Mouse (Mus musculus) frontal cortex, postnatal 10 days (tissue): ENCODE results near the gene Cttnbp2nl.

Experiments used
- DNase-seq, 2 experiments: peaks; one replicate each; pipeline ENCODE4 v3.0.0; 2022; ENCODE audit warnings: low spot score in 2 of 2, mixed read lengths in 1 of 2

Gene Cttnbp2nl

DNA sequence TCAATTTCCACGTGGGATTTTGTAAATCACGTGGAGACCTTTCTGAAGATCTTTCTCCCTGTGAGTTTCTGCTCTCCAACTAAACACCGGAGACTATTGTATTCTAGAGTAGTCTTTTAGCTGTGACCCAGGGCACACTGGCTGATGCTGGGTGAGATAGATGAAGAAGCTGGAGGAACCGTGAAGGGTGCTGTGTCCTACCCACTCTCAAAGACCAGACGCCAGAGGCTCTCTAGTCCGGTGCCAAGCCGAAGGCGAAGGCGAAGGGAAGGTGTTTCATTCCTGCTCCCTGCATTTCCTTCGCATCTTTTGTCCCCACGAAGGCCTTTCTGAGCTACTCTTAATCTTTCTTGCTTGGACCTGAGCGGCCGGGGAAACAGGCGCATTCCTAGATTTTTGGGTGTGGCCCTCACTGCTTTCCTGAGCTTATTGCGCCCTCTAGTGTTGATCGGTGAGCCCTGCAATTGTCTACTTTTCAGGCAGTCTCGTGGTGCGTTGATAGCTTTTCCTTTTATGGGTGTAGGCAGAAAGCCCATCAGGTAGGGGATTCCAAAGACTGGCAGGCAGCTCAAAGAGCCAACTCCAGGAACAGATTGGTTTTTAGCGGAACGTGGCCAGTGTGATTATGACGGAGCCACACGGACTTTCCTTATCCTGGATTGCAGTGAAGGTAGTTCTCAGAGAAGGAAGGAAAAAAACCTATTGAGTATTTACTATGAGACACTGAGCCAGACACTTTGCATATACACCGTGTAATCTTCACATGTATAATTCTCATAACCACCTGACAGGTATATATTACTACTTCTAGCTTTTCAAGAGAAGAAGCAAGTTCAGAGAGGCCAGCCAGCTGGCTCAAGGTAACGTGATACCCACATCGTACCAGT is 5.9 kb upstream of the Cttnbp2nl start:
- peak; percentile 69 to 85 for DNase-seq

DNA sequence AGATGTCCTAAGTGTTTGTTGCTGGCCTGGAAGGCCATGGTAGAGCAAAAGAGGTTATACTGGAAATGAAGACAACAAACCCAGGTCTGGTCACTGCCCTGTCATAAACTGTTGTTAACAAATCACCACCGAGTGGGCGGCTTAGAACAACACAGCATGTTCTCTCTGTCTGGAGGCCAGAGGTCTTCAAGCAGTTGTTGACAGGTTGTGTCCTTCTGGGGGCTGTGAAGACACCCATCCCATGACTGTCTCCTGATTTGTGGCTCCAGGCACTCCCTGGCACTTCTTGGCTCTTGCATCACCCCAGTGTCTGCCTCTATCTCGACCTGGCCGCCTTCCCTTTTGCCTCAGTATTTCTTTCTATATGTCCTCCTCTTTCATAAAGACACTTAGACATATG is 2.7 kb upstream of the Cttnbp2nl start:
- DNase-seq: no peak

DNA sequence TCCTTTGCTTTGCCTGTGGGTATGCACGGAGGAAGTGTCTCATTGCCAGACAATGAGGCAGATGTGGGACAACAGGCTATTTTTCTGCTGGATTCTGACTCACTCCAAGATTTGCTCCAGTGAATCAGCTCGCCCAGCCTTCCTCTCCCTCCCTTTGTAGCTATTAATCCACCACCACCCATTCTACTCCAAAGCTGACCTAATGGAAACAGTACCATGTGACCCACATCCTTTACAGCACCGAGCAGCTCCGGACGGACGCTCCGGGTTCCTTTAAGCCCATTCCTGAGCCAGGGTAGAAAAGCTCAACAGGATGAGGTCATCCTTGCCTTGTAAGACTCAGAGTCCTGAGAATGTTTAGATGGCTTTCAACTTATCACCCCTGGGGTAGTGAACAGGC is 2.0 kb upstream of the Cttnbp2nl start:
- no peak for DNase-seq

DNA sequence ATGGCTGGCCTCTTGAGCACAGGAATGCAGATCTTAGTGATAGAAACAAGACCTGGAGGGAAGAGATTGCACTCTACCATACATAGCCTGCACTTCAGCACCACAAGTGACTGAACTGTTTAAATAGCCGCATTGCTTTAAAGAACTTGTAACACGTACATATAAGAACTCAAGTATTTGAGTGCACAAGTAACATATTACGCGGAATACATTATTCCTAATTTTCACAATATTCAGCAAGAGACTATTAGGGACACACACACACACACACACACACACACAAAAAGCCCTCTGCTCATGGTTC is 704 bp upstream of the Cttnbp2nl start:
- no peak for DNase-seq

DNA sequence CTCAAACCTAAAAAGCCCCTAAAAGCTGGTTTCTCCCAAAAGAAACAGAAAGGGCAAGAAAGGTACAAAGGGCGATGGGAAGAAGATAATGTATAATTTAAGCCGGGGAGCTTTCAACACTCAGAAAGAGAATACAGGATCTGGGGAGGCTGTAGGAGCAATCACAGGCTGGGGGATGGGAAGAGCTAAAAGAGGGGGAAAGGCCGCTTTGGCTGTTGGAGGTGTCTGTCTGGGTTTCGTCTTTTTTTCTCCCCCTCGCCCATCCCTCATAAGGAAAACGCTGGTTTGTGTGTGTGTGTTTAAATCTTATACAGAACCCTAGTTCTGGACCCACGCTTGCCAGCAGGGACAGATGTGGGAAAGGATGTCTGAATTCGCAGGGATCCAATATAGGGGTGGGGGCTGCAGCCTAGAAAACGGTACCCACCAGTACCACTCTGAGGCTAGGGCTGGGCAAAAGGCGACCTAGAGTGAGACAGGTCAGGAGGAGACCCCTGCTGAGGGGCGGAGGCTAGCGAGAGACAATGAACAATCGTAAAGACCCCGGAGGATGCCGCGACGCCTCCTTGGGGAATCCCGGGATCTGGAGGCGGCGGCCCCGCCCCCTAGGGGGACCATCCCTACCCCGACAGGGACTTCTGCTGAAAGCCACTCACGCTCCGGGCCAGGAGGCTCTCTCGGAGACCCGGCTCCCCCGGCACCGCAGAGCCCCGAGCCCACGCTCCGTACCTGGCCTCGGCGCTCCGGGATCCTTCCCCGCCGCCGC is 592 bp downstream of the Cttnbp2nl start:
- no peak for DNase-seq

DNA sequence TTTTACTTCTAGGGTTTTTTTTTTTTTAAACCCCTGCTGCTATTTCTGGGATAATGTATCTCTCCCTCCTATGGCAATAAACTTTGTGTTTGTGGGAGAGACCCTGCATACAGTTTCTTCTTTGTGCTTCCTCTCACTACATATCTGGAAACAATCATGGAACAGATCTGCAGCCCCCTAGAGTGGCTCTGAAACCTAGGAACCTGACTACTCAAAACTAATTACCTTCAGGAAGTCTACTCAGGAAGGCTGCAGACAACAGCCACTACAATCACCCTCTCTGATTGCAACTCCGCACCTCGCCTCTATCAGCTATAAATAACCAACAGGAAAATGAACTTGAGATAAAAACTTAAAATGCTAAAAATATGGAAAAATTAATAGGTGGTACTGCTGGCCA is 1.8 kb downstream of the Cttnbp2nl start:
- DNase-seq: no peak

DNA sequence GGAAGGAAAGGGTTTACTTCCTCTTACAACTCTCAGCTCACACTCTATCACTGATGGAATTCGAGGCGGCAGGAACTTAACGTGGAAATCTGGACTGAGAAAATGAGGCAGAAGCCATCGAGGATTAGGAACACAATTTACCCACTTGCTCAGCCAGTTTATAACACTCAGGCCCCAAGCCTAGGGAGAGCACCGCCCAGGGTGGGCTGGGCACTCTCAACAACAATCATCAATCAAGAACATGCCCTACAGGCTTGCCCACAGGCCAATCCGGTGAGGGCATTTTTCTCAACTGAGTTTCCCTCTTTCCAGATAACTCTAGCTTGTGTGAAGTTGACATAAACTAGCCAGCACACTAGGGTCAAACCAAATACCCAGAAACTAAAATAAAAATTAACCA is 3.1 kb downstream of the Cttnbp2nl start:
- no peak for DNase-seq

DNA sequence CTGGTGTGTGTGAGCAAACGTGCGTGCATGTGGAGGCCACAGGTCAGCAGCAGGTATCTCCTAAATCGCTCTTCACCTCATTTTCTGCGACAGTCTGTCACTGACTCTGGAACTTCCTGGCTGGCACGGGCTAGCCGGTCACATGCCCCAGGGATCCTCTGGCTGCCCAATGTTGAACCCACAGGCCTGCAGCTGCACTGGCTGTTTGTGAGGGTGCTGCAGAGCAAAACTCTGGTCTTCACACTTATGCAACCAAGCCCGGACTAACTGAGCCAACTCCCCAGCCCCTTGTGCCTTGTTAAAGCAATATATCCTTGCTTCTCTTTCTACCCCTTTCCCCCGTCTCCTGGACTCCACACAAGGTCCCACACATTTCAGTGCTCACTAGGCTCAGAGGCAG is 5.3 kb downstream of the Cttnbp2nl start:
- DNase-seq: peak; percentile 29 to 39

DNA sequence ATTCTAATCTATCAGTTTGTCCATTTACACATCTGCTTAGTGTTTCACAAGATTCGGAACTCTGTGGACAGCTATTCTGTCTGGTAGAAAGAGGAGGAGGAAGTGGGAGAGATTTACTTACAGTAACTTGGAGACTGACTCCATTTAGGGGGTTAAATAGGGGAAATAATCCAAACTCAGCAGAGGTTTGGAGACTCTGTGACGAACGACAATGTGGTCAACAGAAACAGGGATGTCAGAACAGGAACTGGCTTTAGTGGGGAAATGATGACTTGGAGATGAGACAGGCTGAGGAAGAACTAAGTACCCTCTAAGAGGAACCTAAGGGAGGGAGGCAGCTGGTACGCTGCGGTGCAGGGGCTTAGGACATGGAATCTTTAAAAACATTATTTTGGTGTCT is 6.1 kb downstream of the Cttnbp2nl start:
- DNase-seq: no peak

DNA sequence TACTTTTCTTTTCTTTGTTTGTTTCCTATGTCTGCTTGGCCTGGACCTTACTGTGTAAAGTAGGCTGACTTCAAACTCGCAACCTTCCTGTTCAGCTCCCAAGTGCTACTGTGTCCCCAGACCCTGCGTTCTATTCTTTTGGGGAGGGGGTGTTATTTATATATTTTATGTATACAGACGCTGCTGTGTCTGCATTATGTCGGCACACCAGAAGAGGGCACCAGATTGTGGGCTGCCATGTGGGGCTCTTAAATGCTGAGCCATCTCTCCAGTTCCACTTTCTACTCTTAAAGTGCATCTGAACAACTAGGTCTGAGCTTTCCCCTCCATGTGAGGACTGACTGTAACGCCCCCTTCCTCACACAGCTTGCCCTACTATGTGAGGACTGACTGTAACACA is 9.2 kb downstream of the Cttnbp2nl start:
- DNase-seq: no peak

DNA sequence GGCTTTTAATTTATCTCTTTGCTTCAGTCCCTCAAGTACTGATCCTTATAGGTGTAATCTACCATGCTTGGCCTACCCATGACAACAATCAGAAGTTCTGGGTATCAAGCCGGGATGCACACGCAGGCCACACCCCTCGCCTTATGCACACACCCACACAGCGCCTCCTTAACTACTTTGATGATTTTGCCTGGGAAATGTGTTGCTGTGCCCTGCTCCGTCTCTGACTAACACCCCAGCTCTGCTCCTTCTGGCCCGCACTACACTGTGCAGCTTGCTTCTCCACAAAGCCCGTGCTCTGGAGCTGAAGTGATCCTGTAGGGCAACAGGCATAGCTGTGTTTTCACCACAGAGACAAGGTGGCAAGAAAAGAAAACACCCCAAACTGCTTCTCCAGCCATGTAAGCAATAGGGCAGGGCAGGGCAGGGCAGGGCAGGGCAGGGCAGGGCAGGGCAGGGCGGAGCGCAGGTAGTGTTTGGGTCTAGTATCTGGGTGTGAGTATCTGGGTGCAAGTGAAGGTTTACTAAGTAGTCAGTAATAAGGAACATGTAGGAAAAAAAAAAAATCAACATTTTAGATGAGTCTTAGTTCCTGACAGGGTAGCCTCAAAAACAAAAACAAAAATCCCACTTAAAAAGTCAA is 11.8 kb downstream of the Cttnbp2nl start:
- DNase-seq: no peak

DNA sequence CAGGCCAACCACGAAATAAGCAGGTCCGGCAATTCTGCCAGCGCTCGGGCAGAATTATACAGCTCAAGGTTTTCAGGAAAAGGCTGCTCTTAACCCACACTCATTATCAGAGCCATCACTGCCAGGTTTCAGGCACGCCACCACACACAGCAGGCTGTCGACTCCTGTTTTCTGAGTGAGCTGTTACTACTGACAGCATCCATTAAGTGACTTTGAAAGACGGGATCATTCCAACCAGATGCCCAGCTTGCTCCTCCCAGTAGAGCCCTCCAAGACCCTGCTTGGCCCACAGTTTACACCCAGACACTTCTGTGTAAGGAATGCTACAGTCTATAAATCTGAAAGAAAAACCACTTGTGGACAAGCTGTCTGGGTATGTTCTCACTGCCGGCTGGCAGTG is 12.9 kb downstream of the Cttnbp2nl start:
- no peak for DNase-seq

DNA sequence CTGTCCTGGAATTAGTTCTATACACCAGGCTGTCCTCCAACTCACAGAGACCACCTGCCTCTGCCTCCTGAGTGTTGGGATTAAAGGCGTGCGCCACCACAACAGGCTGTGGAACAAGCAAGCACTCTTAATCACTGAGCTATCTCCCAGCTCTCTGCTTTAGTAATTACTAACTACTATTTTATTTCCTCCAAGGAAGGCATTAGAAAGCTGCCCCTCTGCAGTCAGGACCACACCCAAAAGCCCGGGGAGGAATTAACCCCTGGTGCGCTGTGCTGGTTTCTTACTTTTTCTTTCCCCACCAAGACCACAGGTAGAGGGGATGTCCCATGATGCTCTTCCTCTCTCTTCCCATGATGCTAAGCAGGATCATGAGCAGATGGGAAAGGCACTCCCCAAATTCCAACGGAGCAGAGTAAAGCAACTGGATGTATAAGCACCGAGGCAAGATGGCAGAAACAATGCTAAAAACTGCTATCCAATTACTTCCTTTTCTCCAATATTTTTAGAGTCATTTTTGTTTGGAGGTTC is 15.6 kb downstream of the Cttnbp2nl start:
- DNase-seq: no peak

DNA sequence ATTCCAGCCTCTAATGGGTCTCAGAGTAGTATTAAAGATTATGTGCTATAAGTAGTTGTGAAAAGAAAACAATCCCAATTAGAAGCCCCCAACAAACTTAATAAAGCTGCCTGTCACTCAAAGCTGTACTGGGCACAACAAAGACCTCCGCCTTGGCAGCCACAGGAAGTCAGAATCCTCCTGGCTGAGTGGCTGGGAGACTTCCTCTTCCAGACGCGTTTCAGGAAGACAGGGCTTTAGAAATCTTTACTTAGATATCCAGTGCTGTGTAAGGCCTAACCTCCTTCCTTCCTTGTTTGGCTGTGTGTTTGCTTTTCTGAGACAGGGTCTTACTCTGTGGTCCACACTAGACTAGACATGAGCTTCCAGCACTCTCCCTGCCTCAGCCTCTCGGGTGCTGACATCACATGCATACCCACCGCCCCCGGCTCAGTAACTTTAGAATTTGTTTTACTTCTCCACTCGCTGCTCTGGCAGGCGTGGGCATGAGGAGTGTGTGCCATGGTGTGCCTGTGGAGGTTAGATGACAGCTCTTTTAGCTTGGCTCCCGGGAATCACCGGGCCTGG is 16.6 kb downstream of the Cttnbp2nl start:
- peak in 1 of 2 experiments; percentile 37 for DNase-seq

DNA sequence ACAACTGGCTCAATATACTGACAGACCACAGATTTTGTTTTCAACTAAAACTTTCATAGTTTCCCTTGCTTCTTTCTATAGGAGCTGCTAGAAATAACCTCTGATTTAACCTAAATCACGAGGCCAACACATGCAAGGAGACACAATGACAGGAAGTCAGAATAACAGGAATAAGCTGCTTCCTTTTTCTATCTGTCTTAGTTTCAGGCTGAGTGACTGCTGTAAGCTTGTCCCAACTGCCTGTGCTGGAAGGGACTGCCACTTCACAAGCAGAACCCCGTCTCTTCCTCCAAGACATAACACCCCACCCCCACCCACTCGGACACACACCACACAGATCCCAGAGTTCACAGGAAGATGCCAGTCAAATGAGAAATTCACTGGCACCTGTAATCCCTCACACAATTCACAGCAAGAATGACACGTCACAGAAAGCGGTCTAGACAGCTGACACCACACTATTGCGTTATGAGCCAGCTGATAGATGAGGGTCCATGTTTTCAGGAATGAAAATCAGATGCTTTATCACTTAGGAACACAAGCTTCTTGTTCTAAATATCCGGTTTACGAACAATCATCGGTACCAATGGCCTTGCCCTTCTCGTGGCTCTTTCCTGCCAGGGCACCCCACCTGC is 29.5 kb downstream of the Cttnbp2nl start:
- DNase-seq: no peak

DNA sequence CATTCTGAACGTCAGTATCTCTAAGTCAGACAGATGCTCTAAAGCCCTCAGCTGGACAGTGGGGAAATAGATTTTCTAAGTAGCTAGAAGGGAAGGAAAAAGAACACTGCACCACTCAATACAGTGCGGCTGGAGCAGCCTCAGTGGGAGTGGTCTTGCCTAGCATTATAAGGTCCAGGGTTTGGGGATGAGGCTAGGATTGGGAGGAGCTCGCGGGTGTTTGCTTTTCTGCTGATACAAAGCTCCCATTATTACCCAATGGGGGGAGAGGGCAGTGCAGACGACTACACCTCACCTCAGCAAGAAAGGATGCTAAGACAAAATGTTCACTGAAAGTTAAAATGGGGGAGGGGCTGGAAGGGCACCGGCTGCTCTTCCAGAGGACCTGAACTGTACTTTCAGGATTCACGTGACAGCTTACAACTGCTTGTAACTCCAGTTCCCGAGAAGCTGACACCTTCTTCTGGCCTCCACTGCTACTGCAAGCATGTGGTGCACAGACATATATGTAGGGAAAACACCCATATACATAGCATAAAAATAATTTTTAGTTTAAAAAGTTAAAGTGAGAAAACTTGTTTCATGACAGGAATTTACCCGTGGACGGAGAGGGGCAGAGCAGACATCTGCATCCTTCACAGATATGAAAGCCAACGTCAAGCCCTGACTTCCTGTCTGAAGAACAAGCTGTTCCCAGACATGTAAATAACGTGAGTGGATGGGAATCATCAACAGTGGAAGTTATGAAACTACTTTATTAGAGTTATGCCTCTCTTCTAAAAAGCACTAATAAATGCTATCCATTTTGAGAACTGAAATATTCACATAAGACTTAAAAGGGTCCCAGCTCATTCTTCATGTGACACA is 32.9 kb downstream of the Cttnbp2nl start:
- no peak for DNase-seq

DNA sequence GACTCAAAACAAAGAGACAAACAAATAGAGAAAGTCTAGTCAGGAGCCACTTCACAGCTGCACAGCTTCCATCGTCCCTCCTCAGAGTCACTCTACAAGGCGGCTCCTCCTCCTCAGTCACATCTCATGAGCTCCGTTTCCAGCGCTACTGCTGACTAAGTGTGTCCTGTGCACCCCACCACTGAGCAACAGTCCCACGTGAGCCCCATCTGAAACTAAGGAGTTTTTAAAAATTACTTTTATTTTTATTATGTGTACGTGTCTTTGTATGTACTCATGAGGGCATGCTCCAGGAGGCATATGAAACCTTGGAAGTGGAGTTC is 34.2 kb downstream of the Cttnbp2nl start:
- no peak for DNase-seq

DNA sequence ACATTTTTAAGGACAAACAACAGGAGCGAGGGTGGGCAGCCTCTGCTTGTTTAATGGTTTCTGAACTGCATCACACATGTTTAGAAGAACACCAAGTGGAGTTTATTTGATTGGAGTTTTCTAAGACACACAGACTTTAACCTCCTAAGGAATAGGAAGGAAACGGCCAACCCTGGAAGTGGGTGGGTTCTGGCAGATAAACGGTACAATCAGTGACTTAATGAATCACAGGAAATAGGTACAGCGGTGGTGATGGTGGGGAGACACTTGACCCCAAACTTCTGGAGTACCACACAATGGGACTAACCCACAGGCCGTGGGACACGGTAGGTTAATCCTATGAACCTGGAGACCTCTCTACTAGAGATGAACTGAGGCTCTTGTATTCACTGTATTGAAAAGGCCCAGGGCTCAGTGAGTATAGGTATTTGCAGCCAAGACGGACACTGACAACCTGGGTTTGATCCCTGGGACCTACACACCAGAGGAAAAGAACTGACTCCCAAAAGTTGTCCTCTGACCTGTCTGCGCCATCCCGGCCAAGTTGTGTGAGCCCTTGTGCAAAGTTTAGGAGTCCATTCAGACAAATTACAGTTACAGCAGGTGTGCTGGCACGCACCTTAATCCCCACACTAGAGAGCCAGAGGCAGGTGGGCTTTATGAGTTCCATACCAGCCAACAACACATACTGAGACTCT is 34.7 kb downstream of the Cttnbp2nl start:
- no peak for DNase-seq

DNA sequence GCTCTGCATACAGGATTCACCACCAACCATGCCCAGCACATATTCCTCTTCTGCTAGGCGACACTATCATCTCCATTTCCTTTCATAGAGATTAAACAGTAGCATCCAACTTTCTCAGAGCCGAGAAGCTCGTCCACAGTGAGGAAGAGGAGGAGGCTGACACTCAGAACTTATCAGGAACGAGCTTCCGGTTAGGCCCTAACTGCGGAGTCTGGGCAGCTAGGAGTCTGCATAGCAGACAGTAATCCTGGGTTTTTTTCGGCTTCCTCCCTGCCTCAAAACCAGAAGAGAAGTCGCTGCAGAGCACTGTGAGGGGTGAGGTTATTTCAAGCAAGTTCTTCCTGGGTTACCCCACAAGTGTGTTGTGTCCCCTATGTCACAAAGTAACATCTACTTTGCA is 35.6 kb downstream of the Cttnbp2nl start:
- DNase-seq: no peak

DNA sequence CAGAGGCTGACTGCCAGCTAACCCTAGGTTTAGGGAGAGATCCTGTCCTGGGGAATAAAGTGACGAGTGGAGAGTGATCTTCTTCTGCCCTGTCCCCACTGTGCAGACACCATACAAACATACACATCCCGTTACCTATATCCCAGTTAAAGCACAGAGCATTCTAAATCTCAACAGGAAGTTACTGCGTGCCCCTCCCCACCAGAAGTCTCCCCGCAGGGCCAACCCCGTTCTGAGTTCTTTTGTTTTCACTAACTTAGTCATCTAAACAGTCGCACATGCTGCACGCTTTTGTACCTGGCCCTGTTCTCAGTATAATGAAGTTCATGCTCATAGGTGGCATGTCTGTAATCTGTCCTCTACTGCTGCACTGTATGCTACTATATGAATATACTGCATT is 36.7 kb downstream of the Cttnbp2nl start:
- DNase-seq: no peak
